Mouse (Mus musculus): ENCODE measurements around the gene Myoz2. TPM values are rescaled to one million over a fixed set of nuclear protein-coding genes. Genes with fewer than 3 reads are reported as not detected.
A peak's percentile ranks its signal among the peaks of the same experiment; 100 is the strongest.

Myoz2 gene
- total RNA-seq, 2 experiments from 2014 or later: not detected

GRCm38 (mm10) chr3:123013476-123013875 is 21.3 kb downstream of the Myoz2 start:
- no peak for ATAC-seq (replicated peaks; ENCODE audit: poor library complexity, severe bottlenecking)

DNA sequence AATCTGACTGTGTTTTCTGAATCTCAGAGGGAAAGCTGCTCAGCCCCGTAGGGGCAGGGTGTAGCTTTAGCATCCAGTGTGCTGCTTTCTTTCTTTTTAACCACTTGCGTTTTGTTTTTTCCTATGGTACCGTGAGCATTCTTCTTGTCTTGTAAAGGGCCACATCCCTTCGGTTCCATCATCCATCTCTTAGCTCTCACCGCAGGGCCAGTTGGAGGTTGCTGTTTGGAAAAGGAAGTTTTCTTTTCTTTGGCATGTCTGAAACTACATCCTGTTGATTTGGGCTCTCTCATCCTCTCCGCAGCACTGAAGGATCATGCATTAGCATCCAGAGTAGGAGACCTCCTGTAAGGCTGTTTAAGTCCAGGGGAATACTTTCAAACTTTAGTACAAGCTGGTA is 25.4 kb downstream of the Myoz2 start:
- no peak for ATAC-seq (replicated peaks; ENCODE audit: poor library complexity, severe bottlenecking)

DNA sequence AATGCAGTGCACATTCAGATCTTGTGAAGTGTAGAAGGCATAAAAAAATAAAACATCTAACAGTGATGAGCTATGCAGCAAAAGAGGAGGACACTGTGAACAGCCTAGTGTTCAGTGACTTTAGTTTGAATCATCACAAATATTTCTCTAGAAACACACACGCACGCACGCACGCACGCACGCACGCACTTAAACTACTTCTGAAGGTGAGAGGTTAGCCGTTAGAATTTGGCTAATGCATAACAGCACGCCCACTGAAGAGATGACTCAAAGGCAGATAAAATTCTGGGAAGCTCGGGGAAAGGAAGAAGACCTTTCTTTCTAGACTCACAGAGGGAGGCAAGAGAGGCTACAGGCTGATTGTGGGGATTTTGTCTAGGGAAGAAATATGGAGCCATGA is 27.4 kb downstream of the Myoz2 start:
- ATAC-seq (replicated peaks; ENCODE audit: poor library complexity, severe bottlenecking): no peak

- no peak for ATAC-seq (replicated peaks; ENCODE audit: poor library complexity, severe bottlenecking)
Measured at GRCm38 (mm10) chr3:123001053-123001452, 33.8 kb downstream of the Myoz2 start.

- ATAC-seq (replicated peaks; ENCODE audit: poor library complexity, severe bottlenecking): no peak
Measured at GRCm38 (mm10) chr3:122998511-122998910, 36.3 kb downstream of the Myoz2 start.

- no peak for ATAC-seq (replicated peaks; ENCODE audit: poor library complexity, severe bottlenecking)
Measured at GRCm38 (mm10) chr3:122996968-122997367, 37.8 kb downstream of the Myoz2 start.

DNA sequence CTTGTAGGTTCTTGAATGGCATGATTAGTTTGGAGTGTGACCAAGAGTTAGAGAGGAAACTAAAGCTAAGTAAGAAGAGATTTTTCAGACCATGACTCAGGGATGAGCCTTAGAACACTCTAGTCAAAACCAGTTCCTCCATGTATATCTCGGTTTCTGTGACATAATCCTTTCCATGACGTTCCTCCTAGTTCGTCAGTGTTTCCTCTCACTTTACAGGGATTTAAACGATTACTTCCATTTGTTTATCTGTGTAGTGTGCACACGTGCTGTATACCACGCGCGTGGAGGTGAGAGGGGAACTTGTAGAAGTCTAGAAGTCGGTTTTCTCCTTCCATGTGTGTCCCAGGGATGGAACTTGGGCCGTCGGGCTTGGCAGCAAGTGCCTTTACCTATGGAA is 47.9 kb downstream of the Myoz2 start:
- no peak for ATAC-seq (replicated peaks; ENCODE audit: poor library complexity, severe bottlenecking)

DNA sequence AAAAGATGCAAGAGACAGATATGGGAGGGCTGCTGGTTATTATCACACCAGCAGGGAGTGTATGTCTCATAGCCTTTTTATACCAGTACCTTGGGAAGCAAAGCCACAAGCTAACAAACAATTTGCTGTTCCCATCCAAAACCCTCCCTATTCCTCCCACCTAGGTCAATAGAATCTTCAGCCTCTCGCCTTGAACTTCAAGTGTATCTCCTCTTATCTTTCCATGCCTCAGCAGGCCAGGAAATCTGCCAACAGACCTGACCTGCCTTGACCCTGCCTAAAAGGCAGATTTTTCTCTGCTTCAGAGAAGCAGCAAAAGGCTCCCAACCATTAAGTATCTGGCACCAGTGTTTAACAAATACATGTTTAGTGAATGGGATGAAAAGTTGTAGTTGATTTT is 48.4 kb downstream of the Myoz2 start:
- ATAC-seq (replicated peaks; ENCODE audit: poor library complexity, severe bottlenecking): no peak

DNA sequence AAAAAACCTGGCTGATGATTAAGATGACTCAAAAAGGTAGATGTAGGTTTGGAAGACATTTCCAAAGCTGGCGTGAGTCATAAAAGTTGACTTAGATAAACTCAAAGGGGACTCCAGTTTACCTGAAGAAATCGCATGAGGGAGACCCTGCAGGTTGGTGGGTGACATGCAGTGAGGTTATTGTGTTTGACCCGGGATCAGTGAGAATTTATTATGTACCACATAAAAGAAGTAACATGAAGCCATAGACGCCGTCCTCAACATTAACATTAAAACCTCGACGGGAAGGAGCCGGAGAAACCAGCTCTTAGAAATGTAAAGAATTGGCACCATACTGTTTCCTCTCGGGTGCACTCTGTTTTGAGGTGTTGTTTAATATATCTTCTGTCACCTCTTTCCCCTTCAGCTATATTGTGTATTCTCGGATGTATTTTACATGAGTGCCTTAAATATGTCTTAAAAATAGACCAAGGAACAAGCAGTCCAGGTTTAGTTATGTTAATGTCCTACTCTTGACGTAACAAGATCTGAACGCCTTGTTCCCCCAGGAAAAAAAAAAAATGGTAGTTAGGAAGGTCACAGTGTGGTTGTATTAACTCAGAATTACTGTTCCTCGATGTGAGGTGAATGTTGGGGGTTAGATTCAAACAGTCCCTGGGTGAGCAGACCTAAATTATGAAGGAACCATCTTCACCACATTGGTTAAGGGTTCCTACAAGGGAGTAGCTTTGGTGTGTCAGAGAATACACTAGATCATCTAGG is 49.5 kb downstream of the Myoz2 start:
- ATAC-seq (replicated peaks; ENCODE audit: poor library complexity, severe bottlenecking): no peak

- ATAC-seq (replicated peaks; ENCODE audit: poor library complexity, severe bottlenecking): peak; percentile 89
Measured at GRCm38 (mm10) chr3:122984249-122985182, 50.3 kb downstream of the Myoz2 start, which contains the start of gene Usp53. TSS of gene Usp53 (minus strand) at chr3:122984510.

GRCm38 (mm10) chr3:122983849-122984248 is 51.0 kb downstream of the Myoz2 start:
- peak; percentile 67 for ATAC-seq (replicated peaks; ENCODE audit: poor library complexity, severe bottlenecking)

DNA sequence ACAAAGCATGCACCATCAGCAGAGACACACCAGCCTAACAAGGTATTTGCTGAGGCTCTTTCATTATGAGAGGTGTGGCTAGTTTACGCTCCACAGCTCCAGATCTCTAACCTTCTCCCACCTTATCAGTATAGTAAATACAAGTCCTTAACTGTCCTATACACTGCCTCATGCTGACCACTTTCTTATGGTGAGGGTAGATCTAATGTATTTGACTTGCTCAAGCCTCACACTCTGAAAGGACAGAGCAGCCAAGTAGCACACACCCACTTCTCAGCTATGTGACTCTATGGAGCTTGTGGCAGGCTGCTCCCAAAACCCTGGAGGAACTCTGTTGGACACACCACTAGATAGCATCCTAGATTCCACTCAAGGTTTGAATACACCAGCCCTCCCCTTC is 58.9 kb downstream of the Myoz2 start:
- ATAC-seq (replicated peaks; ENCODE audit: poor library complexity, severe bottlenecking): no peak

DNA sequence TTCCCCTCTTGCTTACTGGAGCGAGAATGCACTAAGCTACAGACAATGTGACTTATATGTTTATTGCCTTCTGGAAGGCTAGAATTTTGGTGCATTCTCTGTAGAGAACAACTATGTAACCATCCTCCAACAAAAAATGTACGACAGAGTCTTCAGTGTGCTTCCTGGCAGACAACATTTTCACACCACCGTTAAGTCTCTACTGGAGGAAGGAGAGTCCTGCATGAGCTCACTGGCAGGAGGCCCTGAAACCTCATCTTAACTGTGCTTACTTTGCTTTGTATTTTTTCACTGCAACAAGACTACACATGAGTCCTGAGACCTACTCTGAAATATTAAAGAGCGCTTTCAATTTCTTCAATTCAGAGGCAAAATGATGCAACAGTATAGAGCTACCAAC is 59.5 kb downstream of the Myoz2 start:
- no peak for ATAC-seq (replicated peaks; ENCODE audit: poor library complexity, severe bottlenecking)

GRCm38 (mm10) chr3:122974833-122975232 is 60.0 kb downstream of the Myoz2 start:
- ATAC-seq (replicated peaks; ENCODE audit: poor library complexity, severe bottlenecking): no peak

GRCm38 (mm10) chr3:122972126-122972822 is 62.5 kb downstream of the Myoz2 start:
- peak; percentile 87 for ATAC-seq (replicated peaks; ENCODE audit: poor library complexity, severe bottlenecking)

GRCm38 (mm10) chr3:122968391-122968790 is 66.4 kb downstream of the Myoz2 start:
- no peak for ATAC-seq (replicated peaks; ENCODE audit: poor library complexity, severe bottlenecking)

- peak; percentile 93 for ATAC-seq (replicated peaks; ENCODE audit: poor library complexity, severe bottlenecking)
Measured at GRCm38 (mm10) chr3:122964301-122964700, 70.5 kb downstream of the Myoz2 start.
